Mouse (Mus musculus): Measurements from ENCODE around the gene Syncrip. TPM values are rescaled to one million over a fixed set of nuclear protein-coding genes. Genes with fewer than 3 reads are reported as not detected.

Syncrip gene
- polyA plus RNA-seq (2012; rRNA removed), result 50.4 and 56.1 TPM in 2 replicates

DNA sequence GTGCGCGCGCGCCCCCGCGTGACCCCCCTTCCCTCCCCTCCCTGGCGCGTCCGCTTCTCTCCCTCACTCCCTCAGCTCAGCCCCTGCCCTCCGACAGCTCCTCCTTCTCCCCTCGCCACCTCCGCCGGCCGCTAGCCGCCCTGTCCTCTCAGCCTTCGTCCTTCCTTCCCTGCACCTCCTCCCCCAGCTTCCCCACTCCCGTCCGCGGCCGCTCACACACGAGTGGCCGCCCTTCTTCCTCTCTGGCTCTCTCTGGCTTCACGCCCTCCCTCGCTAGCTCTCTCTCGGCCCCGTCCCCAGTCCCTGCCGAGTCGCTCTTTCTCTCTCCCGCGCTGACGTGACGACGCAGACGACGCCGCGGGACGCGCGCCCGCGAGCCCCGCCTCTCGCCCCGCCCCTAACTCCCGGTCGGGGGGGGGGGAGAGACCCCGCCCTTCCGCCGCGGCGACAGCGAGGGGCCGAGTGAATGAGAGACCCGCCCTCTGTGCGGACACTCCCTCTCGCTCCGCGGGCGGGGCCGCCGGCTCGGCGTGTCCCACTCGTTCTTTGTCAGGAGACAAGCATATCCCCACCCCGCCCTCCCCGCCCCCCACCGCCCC lies at the start of gene Syncrip:
Syncrip (minus strand) TSS at position 345 of the 599 bp plus-strand sequence.

DNA sequence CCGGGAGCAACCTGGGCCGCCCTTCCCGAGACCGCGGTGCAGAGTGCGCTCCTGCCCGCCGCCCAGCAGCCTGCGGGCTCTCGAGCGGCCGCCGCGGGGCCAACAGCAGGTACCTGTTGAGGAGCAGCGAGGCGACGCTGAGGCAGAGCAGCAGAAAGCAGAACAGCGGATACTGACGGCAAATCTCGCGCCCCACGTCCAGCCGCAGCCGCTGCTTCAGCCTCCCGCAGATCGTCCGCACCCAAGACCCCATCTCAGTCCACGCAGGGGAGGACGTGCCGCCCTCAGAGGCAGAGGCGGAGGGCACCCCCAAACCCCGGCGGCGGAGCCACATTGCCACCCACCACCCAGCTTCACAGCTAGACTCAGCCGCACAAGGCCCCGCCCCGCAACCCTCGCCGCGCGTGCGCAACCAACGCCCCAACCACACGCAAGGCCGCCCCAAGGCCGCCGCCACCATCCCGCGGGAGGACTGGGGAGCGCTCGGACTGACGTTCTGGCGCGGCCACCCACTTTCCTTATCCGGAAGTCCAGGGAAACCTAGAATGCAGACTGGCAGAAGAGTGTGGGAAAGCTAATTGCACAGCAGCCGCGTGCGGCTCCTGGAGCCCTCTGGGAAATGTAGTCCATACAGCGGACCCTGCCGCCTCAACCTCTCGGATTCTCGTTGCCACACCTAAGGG lies 43.7 kb downstream of the Syncrip start, which contains the start of gene Snx14:
Snx14 (minus strand) TSS at position 404 of the 683 bp plus-strand sequence.

Other genes starting within 250 kb of the Syncrip start
- gene Nt5e, start 155.4 kb downstream of the Syncrip start, polyA plus RNA-seq (2012; rRNA removed), result 1.0 and 4.2 TPM in 2 replicates
- 32.3 and 37.0 TPM in 2 replicates for gene Snx14, start 43.6 kb downstream of the Syncrip start, polyA plus RNA-seq (2012; rRNA removed)
- 1.3 and 2.4 TPM in 2 replicates for gene Gm20537, start 26.0 kb downstream of the Syncrip start, polyA plus RNA-seq (2012; rRNA removed)
- 12.0 and 13.3 TPM in 2 replicates for gene Zfp949, start 65.4 kb upstream of the Syncrip start, polyA plus RNA-seq (2012; rRNA removed)
- gene Trim43a, start 98.3 kb upstream of the Syncrip start, polyA plus RNA-seq (2012; rRNA removed), result 0.07 and 0.13 TPM in 2 replicates
- gene Mthfsl, start 237.7 kb upstream of the Syncrip start, polyA plus RNA-seq (2012; rRNA removed), result 31.2 and 31.6 TPM in 2 replicates
- gene Bcl2a1d, start 249.3 kb upstream of the Syncrip start, polyA plus RNA-seq (2012; rRNA removed), result 0.45 and 0.68 TPM in 2 replicates